Mouse (Mus musculus): ENCODE measurements around the gene Pcp4l1. TPM values are rescaled to one million over a fixed set of nuclear protein-coding genes. Genes with fewer than 3 reads are reported as not detected.

Gene Pcp4l1
- total and polyA plus RNA-seq, 3 experiments, result not detected

DNA sequence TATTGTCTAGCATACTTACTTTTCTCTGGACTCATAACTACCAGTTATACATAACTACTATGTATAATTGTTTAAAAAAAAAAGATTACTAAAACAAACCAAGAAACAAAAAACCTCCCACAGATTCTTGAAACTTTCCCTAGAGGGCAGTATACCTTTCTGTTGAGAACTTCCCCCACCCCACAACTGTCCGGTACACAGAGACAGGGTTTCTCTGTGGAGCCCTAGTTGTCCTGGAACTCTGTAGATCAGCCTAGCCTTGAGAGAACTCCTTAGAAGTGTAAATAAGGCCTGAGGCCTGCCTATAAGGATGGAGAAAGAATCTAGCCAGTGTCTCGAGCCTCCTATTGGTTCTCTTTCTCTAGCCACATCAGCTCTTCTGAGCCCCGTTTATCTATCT lies 31.8 kb downstream of the Pcp4l1 start:
- Histone ChIP-seq H3K79me2 (ENCODE audit: control insufficient read depth, insufficient read depth, low read length, poor library complexity) (no peaks in the 10 kb centered on the region), H3K4me3 (ENCODE audit: control insufficient read depth in 1 of 2, insufficient read depth in 1 of 2, low read depth in 2 of 2, low read length in 2 of 2) (no peak overlapping the region), H3K27ac (ENCODE audit: control insufficient read depth, low read depth, low read length) (no peak overlapping the region), H3K27me3 (ENCODE audit: control insufficient read depth in 1 of 2, insufficient read depth in 2 of 2, low read length in 2 of 2) (no peaks in the 10 kb centered on the region; a peak in 1 of 4 replicates), H3K36me3 (ENCODE audit: control insufficient read depth in 1 of 2, insufficient read depth in 2 of 2, low read length in 2 of 2) (peaks cover 0 to 2% of the 10 kb centered on the region in 2 experiments; a peak in 1 of 4 replicates), H3K4me1 (ENCODE audit: control insufficient read depth in 1 of 2, insufficient read depth in 2 of 2, low read length in 2 of 2) (peaks cover 0 to 2% of the 10 kb centered on the region in 2 experiments; a peak in 2 of 4 replicates), H3K9ac (ENCODE audit: control insufficient read depth, low read depth, low read length, poor library complexity, severe bottlenecking) (no peak overlapping the region), H3K9me3 (replicated peaks; ENCODE audit: insufficient read depth, low read length) (no peaks in the 10 kb centered on the region)
- peak; percentile 54 for DNase-seq (ENCODE audit: low read depth, low spot score)
- TF ChIP-seq MAZ (IDR thresholded peaks at IDR 0.05; ENCODE audit: low read depth, low read length), result no peak
- no peak for TF ChIP-seq USF1 (IDR thresholded peaks at IDR 0.05; ENCODE audit: low read depth, low read length)
- TF ChIP-seq RAD21 (IDR thresholded peaks at IDR 0.05; ENCODE audit: low read depth, low read length), result peak; percentile 44
- TF ChIP-seq POLR2A (IDR thresholded peaks at IDR 0.05; ENCODE audit: control insufficient read depth in 1 of 2, insufficient read depth in 1 of 2, low read depth in 1 of 2, low read length in 2 of 2, poor library complexity in 1 of 2), result no peak
- no peak for TF ChIP-seq HCFC1 (IDR thresholded peaks at IDR 0.05; ENCODE audit: low read depth, low read length)
- TF ChIP-seq ELF1 (IDR thresholded peaks at IDR 0.05; ENCODE audit: low read depth, low read length), result no peak
- peak; percentile 29; the same call in 1 of the 2 replicates for TF ChIP-seq ZNF384 (IDR thresholded peaks at IDR 0.05; ENCODE audit: low read depth, low read length)
- peak; percentile 47 for TF ChIP-seq SMC3 (IDR thresholded peaks at IDR 0.05; ENCODE audit: low read depth, low read length)
- no peak for TF ChIP-seq E2F4 (IDR thresholded peaks at IDR 0.05; ENCODE audit: borderline replicate concordance, low read depth, low read length)
- no peak for TF ChIP-seq RCOR1 (IDR thresholded peaks at IDR 0.05; ENCODE audit: low read depth, low read length)
- TF ChIP-seq MYC (IDR thresholded peaks at IDR 0.05; ENCODE audit: low read depth, low read length), result no peak
- no peak for TF ChIP-seq SIN3A (IDR thresholded peaks at IDR 0.05; ENCODE audit: low read length)
- no peak for TF ChIP-seq ETS1 (IDR thresholded peaks at IDR 0.05; ENCODE audit: low read depth, low read length)
- no peak for TF ChIP-seq BHLHE40 (IDR thresholded peaks at IDR 0.05; ENCODE audit: borderline replicate concordance, low read depth, low read length)
- TF ChIP-seq MYB (IDR thresholded peaks at IDR 0.05; ENCODE audit: low read depth, low read length), result no peak
- no peak for TF ChIP-seq TBP (IDR thresholded peaks at IDR 0.05; ENCODE audit: low read depth, low read length)
- peak; percentile 34; the same call in 1 of the 2 replicates for TF ChIP-seq ZC3H11A (IDR thresholded peaks at IDR 0.05; ENCODE audit: low read depth, low read length)
- no peak for TF ChIP-seq MXI1 (IDR thresholded peaks at IDR 0.05; ENCODE audit: low read depth, low read length)
- TF ChIP-seq USF2 (IDR thresholded peaks at IDR 0.05; ENCODE audit: borderline replicate concordance in 1 of 2, insufficient read depth in 1 of 2, low read depth in 1 of 2, low read length in 2 of 2), result no peak
- TF ChIP-seq ZMIZ1 (IDR thresholded peaks at IDR 0.05; ENCODE audit: low read depth, low read length), result no peak
- TF ChIP-seq KAT2A (conservative IDR thresholded peaks at IDR 0.05; ENCODE audit: low read depth, low read length), result no peak
- TF ChIP-seq UBTF (IDR thresholded peaks at IDR 0.05; ENCODE audit: borderline replicate concordance, insufficient read depth, low read depth, low read length), result no peak
- TF ChIP-seq CTCF (IDR thresholded peaks at IDR 0.05 in 2 of 3, conservative IDR thresholded peaks at IDR 0.05 in 1 of 3; ENCODE audit: control insufficient read depth in 1 of 3, insufficient read depth in 1 of 3, low read depth in 2 of 3, low read length in 3 of 3, poor library complexity in 1 of 3, severe bottlenecking in 1 of 3), result peak; percentile 12 to 49 (median 20); a peak in 5 of 6 replicates
- no peak for TF ChIP-seq NELFE (IDR thresholded peaks at IDR 0.05; ENCODE audit: low read depth, low read length)
- no peak for TF ChIP-seq GATA1 (IDR thresholded peaks at IDR 0.05; ENCODE audit: low read depth, low read length)
- TF ChIP-seq TCF12 (IDR thresholded peaks at IDR 0.05; ENCODE audit: low read depth, low read length), result no peak
- TF ChIP-seq JUND (IDR thresholded peaks at IDR 0.05; ENCODE audit: low read depth, low read length), result no peak
- no peak for TF ChIP-seq MEF2A (IDR thresholded peaks at IDR 0.05; ENCODE audit: extremely low read depth, insufficient replicate concordance, low read depth, low read length, poor library complexity, severe bottlenecking)
- TF ChIP-seq POLR2AphosphoS2 (IDR thresholded peaks at IDR 0.05; ENCODE audit: low read length), result no peak

Measured in MEL (cell line).